Mouse (Mus musculus) kidney, adult 2 months (tissue): Measurements from ENCODE around the gene Sltm. TPM values are rescaled to one million over a fixed set of nuclear protein-coding genes. Genes with fewer than 3 reads are reported as not detected.

Experiments
- DNase-seq: peaks from one replicate; pipeline ENCODE4 v3.0.0; 2021
- H3K27ac ChIP-seq: fragments of 200-500 bp; 2 replicates; pipeline ENCODE4 v1.5.1; 2012; ENCODE audit warnings: low read depth, low read length, control low read depth, inconsistent platforms; ENCODE audit not compliant: insufficient read depth
- H3K27me3 ChIP-seq: fragments of 200-500 bp; replicated peaks from 2 replicates; pipeline ENCODE4 v1.6.1; 2012; ENCODE audit warnings: mild to moderate bottlenecking, moderate library complexity, low read length, inconsistent platforms; ENCODE audit not compliant: control insufficient read depth, insufficient read depth
- H3K36me3 ChIP-seq: fragments of 200-500 bp; 2 replicates; pipeline ENCODE4 v1.6.1; 2012; ENCODE audit warnings: mild to moderate bottlenecking, moderate library complexity, low read length, inconsistent platforms; ENCODE audit not compliant: control insufficient read depth, insufficient read depth
- H3K4me1 ChIP-seq: fragments of 200-500 bp; 2 replicates; pipeline ENCODE4 v1.6.1; 2011; ENCODE audit warnings: low read length; ENCODE audit not compliant: control insufficient read depth, insufficient read depth
- H3K4me3 ChIP-seq: fragments of 200-500 bp; 2 replicates; pipeline ENCODE4 v1.5.1; 2011; ENCODE audit warnings: mild to moderate bottlenecking, low read depth, low read length, control low read depth; ENCODE audit not compliant: insufficient read depth
- CTCF ChIP-seq: fragments of 200-500 bp; conservative IDR thresholded peaks from 2 replicates; pipeline ENCODE4 v1.5.1; 2011; ENCODE audit warnings: low read depth, mild to moderate bottlenecking, control low read depth, low read length, moderate library complexity, mixed read lengths; ENCODE audit not compliant: insufficient read depth, insufficient read length
- POLR2A ChIP-seq: fragments of 200-500 bp; IDR thresholded peaks from one replicate; pipeline ENCODE4 v1.6.1; 2011; ENCODE audit warnings: low read depth, low read length, control low read depth
- WGBS: fragments of 180-500 bp; shearing (Covaris S2); methylation state at CpG from one replicate; pipeline ENCODE4 v1.1.7; 2018; 5-methylcytosine and 5-hydroxymethylcytosine counted together
- polyA plus RNA-seq: library from polyadenylated mRNA; depleted of rRNA; stranded (reverse); fragments of >200 nt; gene quantifications from 2 replicates; pipeline ENCODE4 v1.2.3, GENCODE M21; 2012

Sltm gene
- polyA plus RNA-seq, 1 experiment = 8.0 TPM

GRCm38 (mm10) chr9:70580956-70581355 is 38.4 kb downstream of the Sltm start:
- WGBS = 84% methylated on average over 5 of the region's 5 CpGs
- peaks cover 12% of the 10 kb centered on the region for H3K36me3 ChIP-seq
- TF ChIP-seq CTCF = no peak
- TF ChIP-seq POLR2A = no peak

GRCm38 (mm10) chr9:70584641-70585040 is 42.1 kb downstream of the Sltm start:
- H3K4me1 ChIP-seq = no peaks in the 10 kb centered on the region
- no peak for TF ChIP-seq CTCF
- no peak for TF ChIP-seq POLR2A
- no peak overlapping the region for H3K27ac ChIP-seq
- no peak for DNase-seq
- H3K27me3 ChIP-seq = no peaks in the 10 kb centered on the region
- H3K36me3 ChIP-seq = peaks cover 14% of the 10 kb centered on the region
- WGBS = 93% methylated on average over 14 of the region's 14 CpGs
- H3K4me3 ChIP-seq = no peak overlapping the region

More at GRCm38 (mm10) chr9:70580956-70581355, 38.4 kb downstream of the Sltm start:
- H3K4me1 ChIP-seq = no peaks in the 10 kb centered on the region
- no peak for DNase-seq
- no peak overlapping the region for H3K4me3 ChIP-seq
- H3K27ac ChIP-seq = no peak overlapping the region
- H3K27me3 ChIP-seq = no peaks in the 10 kb centered on the region

DNA sequence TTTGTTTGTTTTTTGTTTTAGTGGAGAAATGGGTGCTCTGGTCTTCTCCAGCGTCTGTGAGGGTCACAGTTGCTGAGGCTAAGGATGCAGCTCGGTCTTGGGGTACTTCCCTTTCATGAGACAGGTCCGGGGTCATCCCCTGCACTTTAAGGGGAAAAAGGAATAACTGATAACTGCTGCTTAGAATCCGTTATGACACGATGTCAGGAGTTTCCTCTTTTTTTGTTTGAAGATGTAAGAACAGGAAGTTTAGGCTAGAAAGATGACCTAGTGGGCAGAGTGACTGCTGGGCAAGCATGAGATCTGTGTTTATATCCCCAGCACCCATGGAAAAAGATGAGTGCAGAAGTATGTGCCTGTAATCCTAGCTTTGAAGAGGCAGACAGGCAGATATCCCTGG is 42.6 kb downstream of the Sltm start:
- H3K4me1 ChIP-seq = no peaks in the 10 kb centered on the region
- H3K36me3 ChIP-seq = peaks cover 16% of the 10 kb centered on the region
- H3K27ac ChIP-seq = no peak overlapping the region
- no peak overlapping the region for H3K4me3 ChIP-seq
- WGBS = 74% methylated on average over 5 of the region's 5 CpGs
- DNase-seq = no peak
- TF ChIP-seq CTCF (no peak), POLR2A (no peak)
- no peaks in the 10 kb centered on the region for H3K27me3 ChIP-seq

- 98% methylated on average over 5 of the region's 5 CpGs for WGBS
- peaks cover 11% of the 10 kb centered on the region for H3K36me3 ChIP-seq
- no peak overlapping the region for H3K27ac ChIP-seq
- no peaks in the 10 kb centered on the region for H3K4me1 ChIP-seq
- H3K27me3 ChIP-seq = no peaks in the 10 kb centered on the region
- DNase-seq = no peak
- TF ChIP-seq CTCF (no peak), POLR2A (no peak)
- no peak overlapping the region for H3K4me3 ChIP-seq
Observed at GRCm38 (mm10) chr9:70587171-70587570, 44.6 kb downstream of the Sltm start.

DNA sequence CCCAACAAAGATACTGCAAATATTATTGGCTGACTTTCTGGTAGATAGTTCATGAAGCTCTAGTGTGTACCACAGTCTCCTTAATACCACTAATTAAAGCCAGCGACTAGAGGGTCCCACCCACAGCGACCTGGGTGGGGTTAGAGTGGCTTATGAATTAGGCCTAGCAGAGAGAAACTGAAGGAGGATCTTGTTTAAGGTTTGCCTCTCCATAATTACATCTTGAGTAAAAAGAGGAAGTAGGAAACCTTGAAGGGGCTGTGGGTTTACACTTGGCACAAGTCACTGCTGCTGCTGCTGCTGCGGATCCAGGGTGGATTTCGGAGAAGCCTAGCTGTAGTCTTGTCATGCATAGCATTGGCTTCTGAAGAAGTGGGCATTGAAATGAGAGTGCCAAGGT is 48.2 kb downstream of the Sltm start:
- peaks cover 13% of the 10 kb centered on the region for H3K36me3 ChIP-seq
- WGBS = 92% methylated on average over 4 of the region's 4 CpGs

GRCm38 (mm10) chr9:70591486-70591885 is 48.9 kb downstream of the Sltm start:
- H3K27me3 ChIP-seq = no peaks in the 10 kb centered on the region
- no peaks in the 10 kb centered on the region for H3K4me1 ChIP-seq
- H3K27ac ChIP-seq = no peak overlapping the region
- DNase-seq = no peak
- H3K36me3 ChIP-seq = peaks cover 13% of the 10 kb centered on the region
- WGBS = 44% methylated on average over 9 of the region's 9 CpGs
- no peak overlapping the region for H3K4me3 ChIP-seq
- TF ChIP-seq POLR2A (no peak), CTCF (no peak)

More for the DNA sequence above, 48.2 kb downstream of the Sltm start:
- Histone ChIP-seq H3K27ac (no peak overlapping the region), H3K4me3 (no peak overlapping the region), H3K27me3 (no peaks in the 10 kb centered on the region), H3K4me1 (no peaks in the 10 kb centered on the region)
- no peak for DNase-seq
- TF ChIP-seq CTCF = no peak
- TF ChIP-seq POLR2A = no peak

GRCm38 (mm10) chr9:70598271-70598670 is 55.7 kb downstream of the Sltm start:
- H3K27ac ChIP-seq = peak overlapping the region; percentile 89; the same call in 1 of the 2 replicates
- DNase-seq = peak; percentile 56

More at GRCm38 (mm10) chr9:70598271-70598670, 55.7 kb downstream of the Sltm start:
- H3K36me3 ChIP-seq = peaks cover 2% of the 10 kb centered on the region; the same call in 1 of the 2 replicates
- peaks cover 10% of the 10 kb centered on the region for H3K4me1 ChIP-seq
- 65% methylated on average over 2 of the region's 2 CpGs for WGBS
- H3K27me3 ChIP-seq = no peaks in the 10 kb centered on the region
- no peak overlapping the region for H3K4me3 ChIP-seq
- TF ChIP-seq POLR2A (no peak), CTCF (no peak)
